Mouse (Mus musculus) CD8-positive naive resting alpha-beta T cell, adult 2 months (primary cell): ENCODE data around the gene Tpsg1.

ENCODE experiments used
- DNase-seq, 2 experiments: peaks; one replicate each; pipeline ENCODE4 v3.0.0; 2022; ENCODE audit warnings: low read depth in 2 of 2, low spot score in 2 of 2

Gene Tpsg1

DNA sequence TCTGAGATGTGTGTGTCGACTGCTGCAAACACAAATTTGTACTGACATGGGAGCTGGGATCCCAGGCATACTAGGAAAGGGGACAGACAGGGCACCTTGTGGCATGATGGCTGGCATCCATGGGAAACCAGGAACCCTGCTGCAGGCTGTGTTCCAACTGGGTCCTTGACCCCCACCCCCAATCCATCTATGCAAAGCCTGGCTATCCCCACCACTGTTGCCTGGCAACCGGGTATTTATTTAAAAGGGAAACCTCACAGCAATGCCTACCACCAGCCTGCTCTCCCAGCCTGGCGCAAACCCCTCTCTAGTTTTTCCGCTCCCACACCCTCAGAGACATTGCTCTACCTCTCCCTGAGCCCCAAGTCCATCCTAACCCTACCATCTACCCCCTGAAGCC is 38.3 kb downstream of the Tpsg1 start:
- no peak for DNase-seq

DNA sequence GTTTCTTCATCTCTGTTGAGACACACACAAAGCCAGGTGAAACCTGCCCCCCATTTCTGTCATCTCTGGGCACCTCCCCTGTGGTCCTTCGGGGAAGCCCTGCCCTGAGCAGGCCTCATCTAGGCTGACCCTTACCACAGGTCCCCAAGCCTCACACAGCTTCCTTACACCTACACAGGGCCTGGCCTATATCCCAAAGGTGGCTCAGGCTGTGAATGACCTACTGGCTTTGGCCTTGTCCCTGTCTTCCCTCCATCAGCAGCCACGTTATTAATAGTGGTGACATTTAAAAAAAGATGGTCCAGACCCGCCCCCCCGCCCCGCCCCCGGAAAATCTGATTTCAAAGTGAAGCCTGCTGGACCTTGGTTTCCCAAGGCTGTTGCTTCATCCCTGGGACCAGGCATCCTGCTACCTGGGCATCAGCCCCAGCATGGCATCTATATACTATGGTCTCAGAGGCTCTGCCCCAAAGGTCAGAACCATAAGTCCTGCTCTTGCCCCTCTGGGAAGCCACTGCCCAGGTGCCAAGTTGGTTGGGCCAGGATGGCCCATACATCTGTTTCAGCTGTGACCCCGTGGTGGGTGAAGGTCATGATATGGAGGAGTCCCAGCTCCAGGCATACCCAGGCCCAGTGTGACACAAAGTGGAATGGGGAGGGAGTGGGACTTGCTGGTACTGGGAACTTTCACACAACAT is 39.4 kb downstream of the Tpsg1 start:
- no peak for DNase-seq

DNA sequence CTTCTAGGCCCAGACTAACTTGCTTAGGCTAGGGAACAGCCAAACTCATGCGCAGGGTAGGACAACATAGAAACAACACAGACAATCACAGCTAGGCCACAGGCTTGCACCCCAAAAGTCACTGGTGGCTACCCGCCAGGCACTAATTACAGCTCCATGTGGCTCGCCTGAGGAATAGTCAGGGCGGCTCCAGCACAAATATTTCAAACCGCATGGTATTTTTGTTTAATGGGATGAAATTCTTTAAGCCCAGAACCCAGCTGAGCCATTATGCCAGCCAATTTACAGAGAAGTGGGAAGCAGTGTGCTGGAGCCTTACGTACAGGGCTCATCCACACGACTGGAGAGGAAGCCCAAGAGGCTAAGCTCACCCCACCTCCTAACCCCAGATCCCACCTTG is 40.5 kb downstream of the Tpsg1 start:
- no peak for DNase-seq

DNA sequence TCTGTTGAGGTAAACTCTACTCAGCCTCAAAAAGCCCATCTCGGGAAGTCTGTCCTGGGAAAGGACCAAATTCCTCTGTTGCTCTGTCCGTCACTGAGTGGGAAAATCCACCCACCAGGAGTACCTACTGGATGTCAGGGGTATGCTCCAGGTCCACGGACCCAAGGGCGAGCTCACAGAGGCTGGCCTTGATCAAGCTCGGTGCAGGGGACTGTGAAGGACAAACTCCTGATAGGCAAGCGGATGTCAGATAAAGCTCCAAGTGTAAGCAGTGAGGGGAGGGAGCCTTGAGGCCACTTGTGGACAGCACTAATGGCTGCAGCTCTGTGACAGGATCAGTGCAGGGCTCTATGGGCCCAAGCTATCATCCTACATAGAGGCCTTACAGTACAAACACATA is 41.1 kb downstream of the Tpsg1 start:
- no peak for DNase-seq

DNA sequence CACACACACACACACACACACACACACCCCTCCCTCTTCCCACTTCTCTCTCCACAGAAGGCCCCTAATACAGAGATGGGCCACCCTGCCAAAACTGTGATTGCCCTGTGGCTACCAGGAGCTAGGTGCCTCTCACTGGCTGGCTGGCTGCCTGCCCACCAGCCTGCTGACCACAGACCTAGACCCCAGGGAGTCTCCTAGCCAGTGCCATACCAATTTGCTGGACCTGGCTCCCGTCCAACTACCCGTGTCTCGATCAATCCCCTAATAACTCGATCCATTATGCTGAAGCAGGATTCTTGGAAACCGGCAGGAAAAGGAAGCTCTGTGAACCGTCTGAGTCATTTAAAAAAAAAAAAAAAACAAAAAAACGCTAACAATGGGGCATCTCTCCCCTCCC is 41.7 kb downstream of the Tpsg1 start:
- DNase-seq, result no peak

DNA sequence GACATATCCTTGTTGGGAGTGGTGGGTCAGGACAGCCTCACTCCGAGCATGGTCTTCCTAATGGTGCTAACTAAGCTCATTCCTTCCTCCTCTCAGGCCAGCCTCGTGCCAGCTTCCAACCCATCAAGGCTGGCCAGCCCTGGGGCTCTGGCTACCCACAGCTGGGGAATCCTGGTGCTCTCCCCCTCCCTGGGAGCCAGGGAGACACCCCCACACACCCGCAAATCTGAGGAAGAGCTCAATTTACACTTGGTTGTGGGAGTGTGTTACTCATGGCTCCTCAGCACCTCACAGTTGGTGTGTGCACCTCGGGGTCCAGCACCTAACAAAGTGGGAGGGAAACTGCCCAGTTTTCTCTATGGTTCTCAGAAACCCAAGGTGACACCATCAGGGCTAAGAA is 42.2 kb downstream of the Tpsg1 start:
- no peak for DNase-seq

DNA sequence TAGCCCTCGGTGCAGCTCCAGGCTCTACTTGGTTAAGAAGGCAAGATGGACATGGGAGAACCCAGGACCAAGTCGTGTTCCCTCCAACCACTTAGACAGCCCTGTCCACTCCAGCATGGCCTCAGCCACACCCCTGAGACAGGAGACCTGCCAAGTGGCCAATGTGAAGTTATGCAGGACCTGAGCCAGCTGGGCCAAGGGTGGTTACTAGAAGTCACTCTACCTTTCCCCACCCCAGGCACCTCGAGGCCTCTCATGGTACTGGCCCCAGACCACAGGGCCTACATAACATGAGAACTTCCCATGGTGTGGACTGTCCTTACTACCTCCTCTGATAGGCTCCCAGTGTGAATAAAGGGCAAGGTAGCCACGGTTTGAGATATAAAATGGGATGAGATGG is 45.1 kb downstream of the Tpsg1 start:
- no peak for DNase-seq

DNA sequence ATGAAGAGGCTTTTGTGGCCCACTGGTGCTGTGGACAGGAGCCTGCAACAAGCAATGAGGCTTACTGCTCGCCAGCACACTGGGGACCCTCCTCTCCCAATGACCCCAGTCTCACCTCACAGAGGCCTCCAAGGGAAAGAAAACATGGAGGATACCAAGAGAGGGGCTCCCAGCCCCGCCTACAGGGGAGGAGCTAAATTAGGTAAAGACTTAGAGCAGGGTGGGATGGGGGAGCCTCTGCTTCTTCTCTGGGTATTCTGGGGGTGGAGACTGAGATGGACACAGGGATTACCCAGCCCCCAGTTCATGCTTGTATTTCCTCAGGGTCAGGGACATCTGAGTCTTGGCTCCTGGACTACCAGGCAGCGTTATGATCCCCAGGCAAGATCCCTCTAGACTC is 45.8 kb downstream of the Tpsg1 start:
- DNase-seq, result no peak

DNA sequence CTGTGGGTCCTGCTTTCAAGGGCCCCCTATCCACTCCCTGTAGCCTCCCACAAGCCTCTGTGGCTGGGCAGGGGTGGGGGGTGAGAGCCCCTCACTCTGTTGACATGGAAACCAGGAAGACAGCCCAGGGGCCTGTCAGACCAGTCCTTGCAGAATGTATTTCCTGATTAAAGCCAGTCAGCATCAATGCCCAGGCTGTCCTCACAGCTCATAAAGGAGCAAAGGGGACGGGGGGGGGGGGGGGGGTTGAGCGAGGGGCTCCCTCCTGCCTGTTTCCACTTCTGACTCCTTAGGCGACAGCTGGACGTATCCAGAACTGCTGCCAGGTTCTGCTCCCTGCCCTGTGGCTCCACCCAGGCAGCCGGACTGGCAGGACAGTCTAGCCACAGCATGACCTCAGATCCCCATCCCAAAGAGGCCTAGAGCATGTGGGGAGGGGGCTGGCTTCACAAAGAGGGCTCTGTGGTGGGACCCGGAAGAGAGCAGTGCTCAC is 46.4 kb downstream of the Tpsg1 start:
- DNase-seq, result no peak

DNA sequence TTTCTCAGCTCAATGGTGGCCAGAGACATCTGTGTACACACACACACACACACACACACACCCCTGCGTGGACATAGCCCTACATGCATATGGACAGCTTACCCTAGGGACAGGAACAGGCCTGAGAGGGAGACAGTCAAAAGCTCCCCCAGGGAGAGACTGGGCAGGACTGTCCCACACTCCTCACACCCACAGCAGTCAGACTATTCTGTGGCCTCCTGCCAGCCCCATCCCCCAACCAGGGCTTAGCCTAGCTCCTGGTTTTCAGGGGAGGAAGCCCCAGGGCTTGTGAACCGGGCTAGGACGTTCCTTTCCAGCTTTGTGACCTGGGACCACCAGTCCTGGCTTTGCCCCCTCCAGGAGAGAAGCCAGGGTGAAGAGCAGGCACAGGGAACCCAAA is 47.1 kb downstream of the Tpsg1 start:
- no peak for DNase-seq

DNA sequence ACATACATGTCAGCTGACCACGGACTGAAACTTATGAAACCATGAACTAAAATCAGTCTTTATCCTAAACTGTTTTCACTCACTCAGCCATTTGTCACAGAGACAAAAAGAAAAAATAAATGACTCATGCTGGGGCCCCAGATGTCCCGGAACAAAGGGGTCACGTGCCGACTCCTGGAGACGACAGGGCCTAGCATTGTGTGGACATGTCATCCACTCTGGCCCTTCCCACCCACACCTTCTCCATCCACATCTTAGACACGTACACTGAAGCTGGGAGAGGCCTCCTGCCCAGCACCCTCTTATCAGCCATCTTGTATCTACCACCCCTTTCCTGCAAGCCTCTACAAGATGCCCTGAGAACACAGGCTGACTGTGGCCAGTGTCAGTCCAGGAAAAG is 48.9 kb downstream of the Tpsg1 start:
- DNase-seq, result no peak

DNA sequence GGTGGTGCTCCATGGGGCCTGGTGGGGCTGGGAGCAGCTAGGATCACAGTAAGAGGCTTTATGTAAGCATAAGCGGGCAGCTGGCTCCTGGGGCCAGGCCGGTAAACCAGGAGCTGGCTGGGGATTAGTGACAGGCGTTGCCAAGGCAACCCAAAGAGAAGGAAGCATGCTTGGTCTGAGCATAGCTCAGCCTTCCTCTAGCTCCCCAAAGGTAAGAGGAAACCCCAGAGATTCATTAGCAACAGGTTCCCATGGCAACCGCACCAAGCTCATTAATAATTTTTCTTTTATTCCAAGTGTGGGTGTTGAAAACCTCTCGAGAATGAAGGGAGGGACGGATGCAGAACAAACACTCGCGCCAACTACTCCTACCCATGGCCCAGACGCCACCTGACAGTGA is 49.9 kb downstream of the Tpsg1 start:
- DNase-seq, result no peak

DNA sequence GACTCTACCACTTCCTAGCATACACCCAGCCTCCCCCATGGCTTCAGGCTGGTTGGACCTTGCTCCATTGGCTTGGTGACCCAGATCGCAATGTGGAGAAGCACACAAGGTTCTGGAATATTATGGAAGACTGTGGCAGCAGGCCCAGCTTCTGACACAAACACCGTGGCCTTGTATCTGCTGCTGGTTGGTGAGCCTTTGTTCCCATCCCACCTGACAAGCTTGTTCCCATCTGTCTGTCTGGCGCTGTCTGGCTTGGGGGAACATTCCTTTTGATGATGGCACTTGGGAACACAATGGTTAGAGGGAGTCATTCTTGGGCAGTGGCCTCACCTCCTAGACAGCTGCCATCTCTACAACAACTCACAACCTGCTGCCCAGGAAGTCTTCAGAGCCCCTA is 51.9 kb downstream of the Tpsg1 start:
- no peak for DNase-seq
